Mouse (Mus musculus): ENCODE results near the gene Smok3a. TPM values are rescaled to one million over a fixed set of nuclear protein-coding genes. Genes with fewer than 3 reads are reported as not detected.

Gene Smok3a
- total RNA-seq (2023) = not detected in 2 replicates

DNA sequence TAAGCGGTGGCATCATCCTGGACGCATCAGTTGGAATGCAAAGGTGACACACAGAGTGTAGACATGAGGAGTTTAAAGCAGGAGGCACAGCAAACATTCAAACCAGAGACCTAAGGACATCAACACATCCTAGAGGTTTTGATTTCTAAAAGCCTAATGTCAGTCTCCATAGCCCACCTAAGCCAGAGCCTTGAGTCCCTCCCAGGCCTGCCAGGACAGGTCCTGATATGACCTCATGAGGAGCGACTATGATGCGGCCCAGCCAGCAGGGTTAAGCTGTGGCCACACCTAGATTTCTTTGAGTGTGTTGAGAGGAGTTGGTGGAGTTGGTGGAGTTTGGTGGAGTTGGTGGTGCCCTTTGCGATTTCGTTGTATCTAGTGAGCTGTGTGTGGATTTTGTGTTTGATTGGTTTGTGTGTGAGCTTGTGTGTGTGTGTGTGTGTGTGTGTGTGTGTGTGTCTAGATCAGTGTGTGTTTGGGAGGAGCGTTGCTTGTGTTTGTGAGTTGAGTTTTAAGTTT lies at the start of gene Smok3a, which contains the start of gene Smok3b:
Smok3a (plus strand) TSS at position 301 of the 519 bp plus-strand sequence.
Smok3b (plus strand) TSS at position 469 of the 519 bp plus-strand sequence.

DNA sequence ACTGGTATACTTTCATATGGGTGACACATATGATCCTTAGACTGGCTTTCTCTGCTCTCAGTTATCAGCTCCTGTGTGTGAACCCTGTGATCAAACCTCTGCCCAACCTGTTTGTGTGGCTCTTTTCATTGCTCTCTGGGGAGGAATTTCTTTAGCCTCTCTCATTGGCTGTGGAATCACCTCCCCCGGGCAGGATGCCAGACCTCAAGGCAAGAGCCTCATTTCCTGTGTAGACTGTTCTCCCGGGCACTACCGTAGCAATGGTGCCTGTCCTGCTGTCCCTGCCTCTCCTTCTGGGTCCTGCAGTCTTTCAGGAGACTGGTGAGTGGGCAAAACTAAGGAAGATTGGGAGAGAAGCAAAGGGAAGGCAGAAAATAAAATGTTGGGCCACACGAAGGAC lies 39.8 kb upstream of the Smok3a start, which contains the start of gene Azgp1:
Azgp1 (plus strand) TSS at position 221 of the 400 bp plus-strand sequence.

DNA sequence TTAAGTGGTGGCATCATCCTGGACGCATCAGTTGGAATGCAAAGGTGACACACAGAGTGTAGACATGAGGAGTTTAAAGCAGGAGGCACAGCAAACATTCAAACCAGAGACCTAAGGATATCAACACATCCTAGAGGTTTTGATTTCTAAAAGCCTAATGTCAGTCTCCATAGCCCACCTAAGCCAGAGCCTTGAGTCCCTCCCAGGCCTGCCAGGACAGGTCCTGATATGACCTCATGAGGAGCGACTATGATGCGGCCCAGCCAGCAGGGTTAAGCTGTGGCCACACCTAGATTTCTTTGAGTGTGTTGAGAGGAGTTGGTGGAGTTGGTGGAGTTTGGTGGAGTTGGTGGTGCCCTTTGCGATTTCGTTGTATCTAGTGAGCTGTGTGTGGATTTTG lies 31.8 kb downstream of the Smok3a start, which contains the start of gene Smok3c:
Smok3c (plus strand) TSS at position 301 of the 400 bp plus-strand sequence.

Other genes starting within 250 kb of the Smok3a start
- 24.4 and 30.5 TPM in 2 replicates for gene Ppp1r35, start 242.4 kb upstream of the Smok3a start, total RNA-seq (2023)
- 29.5 and 33.3 TPM in 2 replicates for gene Mepce, start 233.6 kb upstream of the Smok3a start, total RNA-seq (2023)
- gene Zcwpw1, start 233.5 kb upstream of the Smok3a start, total RNA-seq (2023) = 2.2 and 2.4 TPM in 2 replicates
- 535 and 567 TPM in 2 replicates for gene Pilra, start 185.0 kb upstream of the Smok3a start, total RNA-seq (2023)
- 309 and 327 TPM in 2 replicates for gene Pilrb1, start 163.2 kb upstream of the Smok3a start, total RNA-seq (2023)
- 426 and 429 TPM in 2 replicates for gene Pilrb2, start 149.4 kb upstream of the Smok3a start, total RNA-seq (2023)
- not detected in 2 replicates for gene Cyp3a13, start 99.6 kb upstream of the Smok3a start, total RNA-seq (2023)
- not detected in 2 replicates for gene Gjc3, start 58.2 kb upstream of the Smok3a start, total RNA-seq (2023)
- gene Azgp1, start 39.7 kb upstream of the Smok3a start, total RNA-seq (2023) = 0.88 and 0.92 TPM in 2 replicates
- gene Smok3b, start 168 bp downstream of the Smok3a start, total RNA-seq (2023) = not detected in 2 replicates
- gene Smok3c, start 31.9 kb downstream of the Smok3a start, total RNA-seq (2023) = not detected in 2 replicates
- gene Zkscan1, start 63.8 kb downstream of the Smok3a start, total RNA-seq (2023) = 8.6 and 9.6 TPM in 2 replicates
- 4.9 and 5.4 TPM in 2 replicates for gene Zscan21, start 95.6 kb downstream of the Smok3a start, total RNA-seq (2023)
- gene Zfp113, start 134.5 kb downstream of the Smok3a start, total RNA-seq (2023) = 0.98 and 1.2 TPM in 2 replicates
- gene Cops6, start 139.8 kb downstream of the Smok3a start, total RNA-seq (2023) = 31.1 and 37.3 TPM in 2 replicates
- 19.7 and 22.1 TPM in 2 replicates for gene Ap4m1, start 150.7 kb downstream of the Smok3a start, total RNA-seq (2023)
- 103 and 141 TPM in 2 replicates for gene Mcm7, start 151.2 kb downstream of the Smok3a start, total RNA-seq (2023)
- gene Taf6, start 166.2 kb downstream of the Smok3a start, total RNA-seq (2023) = 15.3 and 16.8 TPM in 2 replicates
- 9.6 and 13.9 TPM in 2 replicates for gene Cnpy4, start 166.2 kb downstream of the Smok3a start, total RNA-seq (2023)
- 3.1 and 3.2 TPM in 2 replicates for gene Mblac1, start 173.1 kb downstream of the Smok3a start, total RNA-seq (2023)
- gene Nxpe5, start 204.6 kb downstream of the Smok3a start, total RNA-seq (2023) = 0.35 and 0.39 TPM in 2 replicates
- gene Lamtor4, start 234.2 kb downstream of the Smok3a start, total RNA-seq (2023) = 160 and 171 TPM in 2 replicates
- 127 and 132 TPM in 2 replicates for gene BC037034, start 242.8 kb downstream of the Smok3a start, total RNA-seq (2023)